Mouse (Mus musculus) bone marrow, adult 2 months (tissue): ENCODE results near the gene Nipsnap2.
"Not testable (repeated sequence)": the region's sequence is repeated elsewhere in the genome, so short reads cannot be mapped to it uniquely, and the experiment has no call there.

Experiments used
- CTCF ChIP-seq: fragments of 200-500 bp; IDR thresholded peaks from 2 replicates; pipeline ENCODE4 v1.5.1; 2011; ENCODE audit warnings: low read length, control low read depth; ENCODE audit not compliant: control insufficient read depth, insufficient read depth
- POLR2A ChIP-seq: fragments of 200-500 bp; IDR thresholded peaks from 2 replicates; pipeline ENCODE4 v1.6.1; 2011; ENCODE audit warnings: low read depth, mild to moderate bottlenecking, control low read depth, low read length, borderline replicate concordance; ENCODE audit not compliant: control insufficient read depth

DNA sequence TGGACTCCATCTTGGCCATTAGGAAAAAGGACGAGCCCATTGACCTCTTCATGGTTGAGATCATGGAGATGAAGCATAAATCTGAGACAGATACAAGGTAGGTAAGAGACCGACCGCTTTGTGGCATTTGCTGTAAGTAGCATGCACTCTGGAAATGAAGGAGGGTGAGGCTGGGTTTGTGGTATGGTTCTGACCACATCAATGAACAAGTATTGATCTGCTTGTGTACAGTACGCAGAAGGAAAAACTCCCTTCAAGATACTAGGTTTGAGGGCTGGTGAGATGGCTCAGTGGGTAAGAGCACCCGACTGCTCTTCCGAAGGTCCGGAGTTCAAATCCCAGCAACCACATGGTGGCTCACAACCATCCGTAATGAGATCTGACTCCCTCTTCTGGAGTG, 65.7 kb downstream of the Nipsnap2 start:
- not testable (repeated sequence) for TF ChIP-seq CTCF, POLR2A
